Comparison of ENCODE assay signal across 23 mouse cellular contexts in the genomic region with DNA sequence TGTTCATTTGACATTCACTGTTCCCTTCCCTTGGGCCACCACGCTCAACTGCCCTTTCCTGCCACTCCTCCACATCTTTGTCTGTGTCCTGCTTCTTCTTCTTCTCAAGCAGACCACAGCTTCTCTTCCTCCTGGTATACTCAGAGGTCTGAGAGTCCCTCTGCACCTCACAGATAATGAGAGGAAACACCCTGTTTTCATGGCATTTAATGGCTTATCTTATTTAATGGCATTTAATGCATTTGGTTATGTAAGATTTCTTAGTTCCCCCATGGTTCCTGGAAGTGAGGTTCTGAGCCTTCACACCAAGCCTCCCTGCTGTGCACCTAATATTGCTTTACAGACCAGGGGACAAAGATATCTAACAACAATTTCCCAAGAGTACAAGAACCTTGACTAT.
DNase-seq lines count a peak whose midpoint lies in the region; ATAC-seq lines count a peak whose summit lies in the region.
"Had no signal": no experiment of that assay in that cellular context is flagged by ENCODE, and none has a peak within 500 bp of the region (broad histone marks: within the 10 kb centered on the region; RNA-seq: fewer than 3 reads in every experiment).

No protein-coding gene starts in this region.

- no peak overlapping the region for H3K27ac ChIP-seq in liver, embryonic 11.5 days (ENCODE audit: low read depth, low read length)
- H3K27ac ChIP-seq in liver, embryonic 15.5 days (replicated peaks): peak overlapping the region; percentile 60
- H3K27ac ChIP-seq in midbrain, embryonic 10.5 days (replicated peaks): no peak overlapping the region
- H3K27ac ChIP-seq: embryonic facial prominence, embryonic 15.5 days; forebrain, embryonic 12.5 days; heart, embryonic 15.5 days; hindbrain, embryonic 13.5 days; hindbrain, postnatal 0 days had no signal

- no peak overlapping the region for H3K9ac ChIP-seq in liver, embryonic 11.5 days (ENCODE audit: low read depth, low read length)
- H3K9ac ChIP-seq in liver, embryonic 15.5 days: no peak overlapping the region
- H3K9ac ChIP-seq: embryonic facial prominence, embryonic 15.5 days; forebrain, embryonic 12.5 days; heart, embryonic 15.5 days; hindbrain, embryonic 13.5 days had no signal

- H3K9me3 ChIP-seq in liver, embryonic 11.5 days (ENCODE audit: control insufficient read depth, low read length): no peaks in the 10 kb centered on the region
- no peaks in the 10 kb centered on the region for H3K9me3 ChIP-seq in liver, embryonic 15.5 days (replicated peaks)
- H3K9me3 ChIP-seq in midbrain, embryonic 10.5 days (replicated peaks): no peaks in the 10 kb centered on the region
- H3K9me3 ChIP-seq: embryonic facial prominence, embryonic 15.5 days; forebrain, embryonic 12.5 days; heart, embryonic 15.5 days; hindbrain, embryonic 13.5 days had no signal

- H3K4me1 ChIP-seq in liver, embryonic 11.5 days (replicated peaks; ENCODE audit: control insufficient read depth, insufficient read depth, low read length): peaks cover 7% of the 10 kb centered on the region; the same call in 1 of the 2 replicates
- H3K4me1 ChIP-seq in liver, embryonic 15.5 days (replicated peaks): peaks cover 31% of the 10 kb centered on the region
- no peaks in the 10 kb centered on the region for H3K4me1 ChIP-seq in midbrain, embryonic 10.5 days
- H3K4me1 ChIP-seq: embryonic facial prominence, embryonic 15.5 days; forebrain, embryonic 12.5 days; heart, embryonic 15.5 days; hindbrain, embryonic 13.5 days had no signal

- peak overlapping the region; percentile 23; the same call in 1 of the 2 replicates for H3K4me2 ChIP-seq in liver, embryonic 11.5 days
- H3K4me2 ChIP-seq in liver, embryonic 15.5 days: peak overlapping the region; percentile 45
- H3K4me2 ChIP-seq: embryonic facial prominence, embryonic 15.5 days; forebrain, embryonic 12.5 days; heart, embryonic 11.5 days; heart, embryonic 15.5 days; hindbrain, embryonic 13.5 days had no signal

- no peaks in the 10 kb centered on the region for H3K27me3 ChIP-seq in liver, embryonic 11.5 days (replicated peaks; ENCODE audit: control insufficient read depth, insufficient read depth, low read length)
- no peaks in the 10 kb centered on the region for H3K27me3 ChIP-seq in liver, embryonic 15.5 days
- H3K27me3 ChIP-seq in midbrain, embryonic 10.5 days (ENCODE audit: low read depth, poor library complexity, severe bottlenecking): no peaks in the 10 kb centered on the region
- H3K27me3 ChIP-seq: embryonic facial prominence, embryonic 15.5 days; forebrain, embryonic 12.5 days; heart, embryonic 15.5 days; hindbrain, embryonic 13.5 days; Patski had no signal

- H3K4me3 ChIP-seq in liver, embryonic 11.5 days (ENCODE audit: low read depth, low read length): no peak overlapping the region
- H3K4me3 ChIP-seq in liver, embryonic 15.5 days (replicated peaks): no peak overlapping the region
- H3K4me3 ChIP-seq in midbrain, embryonic 10.5 days: no peak overlapping the region
- H3K4me3 ChIP-seq: embryonic facial prominence, embryonic 15.5 days; forebrain, embryonic 12.5 days; heart, embryonic 15.5 days; hindbrain, embryonic 13.5 days had no signal

- ATAC-seq in liver, embryonic 11.5 days (replicated peaks; ENCODE audit: low FRiP score): peak; percentile 84
- ATAC-seq in liver, embryonic 15.5 days (ENCODE audit: insufficient read depth): peak; percentile 81
- ATAC-seq: activated CD4-positive, CD25-positive, alpha-beta regulatory T cell, adult 4 months; forebrain, embryonic 16.5 days; hindbrain, postnatal 0 days; Patski had no signal

- 56% methylated on average over 1 of the region's 1 CpGs for WGBS in liver, embryonic 11.5 days
- 21% methylated on average over 1 of the region's 1 CpGs for WGBS in liver, embryonic 15.5 days (ENCODE audit: insufficient replicate concordance)
- WGBS in midbrain, embryonic 10.5 days: 87% methylated on average over 1 of the region's 1 CpGs

- H3K36me3 ChIP-seq in liver, embryonic 11.5 days (ENCODE audit: control insufficient read depth, insufficient read depth, low read length): no peaks in the 10 kb centered on the region
- no peaks in the 10 kb centered on the region for H3K36me3 ChIP-seq in liver, embryonic 15.5 days (replicated peaks)
- H3K36me3 ChIP-seq in midbrain, embryonic 10.5 days: no peaks in the 10 kb centered on the region
- H3K36me3 ChIP-seq: embryonic facial prominence, embryonic 15.5 days; forebrain, embryonic 12.5 days; heart, embryonic 15.5 days; hindbrain, embryonic 13.5 days had no signal

- DNase-seq in c-Kit-negative CD71-positive TER-119-positive erythroid progenitor cells, embryonic 14.5 days (ENCODE audit: low read depth, low spot score): peak; percentile 30
- DNase-seq in liver, embryonic 11.5 days (ENCODE audit: low spot score): no peak
- no peak for DNase-seq in spleen, postnatal 14 days (ENCODE audit: low spot score in 2 of 2)
- no peak for DNase-seq in thymus, postnatal 36 days
- DNase-seq in midbrain, embryonic 10.5 days (ENCODE audit: low spot score): no peak
- DNase-seq: adrenal gland, postnatal 25 days; cerebellum, adult 11 months; cerebellum, adult 8-10 months; cerebellum, postnatal 14 days; embryo, embryonic 11 days; gastrocnemius, postnatal 10 days; heart, adult 18-20 months; heart, postnatal 14 days had no signal
